Mouse (Mus musculus): ENCODE measurements around the gene Olfr49.

DNA sequence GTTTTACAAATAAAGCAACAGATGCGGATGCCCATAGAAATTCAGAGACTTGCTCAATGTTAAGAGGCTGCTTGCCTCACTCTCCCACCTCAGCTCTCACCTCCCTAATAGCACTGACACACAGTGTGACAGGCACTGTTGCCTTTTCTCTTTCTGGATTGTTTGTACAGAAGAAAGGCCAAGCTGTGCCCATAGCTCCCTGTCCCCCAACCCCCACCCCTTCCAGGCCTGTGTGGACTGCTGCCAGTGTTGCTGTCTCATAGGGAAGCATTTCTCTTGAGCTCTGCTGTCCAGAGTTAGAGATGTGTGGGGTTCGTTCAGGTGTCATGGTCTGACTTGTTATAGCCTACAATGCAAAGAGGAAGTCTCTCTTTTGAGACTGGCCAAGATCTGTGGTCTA, 24.5 kb downstream of the Olfr49 start:
- TF ChIP-seq CTCF (IDR thresholded peaks at IDR 0.05; ENCODE audit: borderline replicate concordance, insufficient read depth, low read length) (no peak), POLR2A (IDR thresholded peaks at IDR 0.05; ENCODE audit: low read depth, low read length) (no peak)
